Comparison of ENCODE assay signal across 16 mouse cellular contexts in the genomic region with DNA sequence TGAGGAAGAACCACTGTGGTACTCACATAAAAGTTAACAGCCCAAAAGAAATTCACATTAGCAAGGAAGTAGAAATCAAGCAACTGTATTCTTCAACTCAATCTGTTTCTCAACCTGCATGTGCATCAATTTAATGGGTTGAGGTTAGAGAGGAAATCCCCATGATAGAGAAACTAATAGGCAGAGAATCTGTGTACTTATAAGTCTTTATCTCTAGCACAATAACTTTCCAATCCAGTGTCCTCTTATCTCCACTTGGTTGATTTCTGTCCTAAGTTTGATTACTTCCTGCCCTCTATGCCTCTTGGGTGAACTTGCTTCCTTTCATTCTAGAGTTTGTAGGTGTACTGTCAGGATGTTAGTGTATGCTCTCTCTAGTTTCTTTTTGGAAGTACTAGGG.
DNase-seq lines count a peak whose midpoint lies in the region; ATAC-seq lines count a peak whose summit lies in the region.
"Had no signal": no experiment of that assay in that cellular context is flagged by ENCODE, and none has a peak within 500 bp of the region (broad histone marks: within the 10 kb centered on the region; RNA-seq: fewer than 3 reads in every experiment).

No protein-coding gene starts in this region.

- peak; percentile 75 for ATAC-seq in activated CD4-positive, CD25-positive, alpha-beta regulatory T cell, adult 4 months
- peak; percentile 31; the same call in 1 of the 2 replicates for ATAC-seq in megakaryocyte, adult 5-6 weeks (ENCODE audit: poor library complexity, severe bottlenecking)
- ATAC-seq: forebrain, embryonic 14.5 days; forebrain, postnatal 0 days had no signal

- peak; percentile 22 for DNase-seq in CD4-positive helper T cell, adult 2 months (ENCODE audit: low read depth, low spot score)
- no peak for DNase-seq in urinary bladder, postnatal 4 days (ENCODE audit: low spot score in 2 of 2)
- DNase-seq in spleen, postnatal 36 days (ENCODE audit: low spot score in 2 of 2) = no peak
- DNase-seq in right cerebral cortex, postnatal 10 days (ENCODE audit: low spot score in 2 of 2) = no peak
- DNase-seq: adrenal gland, postnatal 10 days; cerebellum, adult 11 months; cerebellum, adult 2 months; cerebellum, adult 9-11 months; cerebellum, postnatal 25 days; forebrain, postnatal 0 days; gastrocnemius, adult 2 months; gastrocnemius, postnatal 14 days; heart, adult 11 months had no signal
